Mouse (Mus musculus) C2C12 (cell line): Measurements from ENCODE around the gene Zbtb18.

Experiments used
- CEBPB ChIP-seq: IDR thresholded peaks from one replicate; pipeline ENCODE4 v1.6.1; 2011; ENCODE audit warnings: low read depth, mild to moderate bottlenecking, control low read depth, moderate library complexity
- CTCF ChIP-seq: IDR thresholded peaks from one replicate; pipeline ENCODE4 v1.5.1; 2011; ENCODE audit not compliant: control insufficient read depth, insufficient read depth, insufficient read length
- FOSL1 ChIP-seq: IDR thresholded peaks from one replicate; pipeline ENCODE4 v1.8.0; 2011; ENCODE audit warnings: mild to moderate bottlenecking, low read length; ENCODE audit not compliant: poor library complexity, insufficient read depth, severe bottlenecking
- MAX ChIP-seq: IDR thresholded peaks from one replicate; pipeline ENCODE4 v1.6.1; 2011; ENCODE audit warnings: mild to moderate bottlenecking, control low read depth
- MYOD1 ChIP-seq: IDR thresholded peaks from one replicate; pipeline ENCODE4 v1.6.1; 2011; ENCODE audit warnings: low read depth; ENCODE audit not compliant: control insufficient read depth, insufficient read length
- MYOG ChIP-seq: IDR thresholded peaks from one replicate; pipeline ENCODE4 v1.6.1; 2011; ENCODE audit not compliant: control insufficient read depth, insufficient read length; ENCODE audit errors: extremely low read depth
- USF1 ChIP-seq: IDR thresholded peaks from one replicate; pipeline ENCODE4 v1.6.1; 2011; ENCODE audit warnings: low read depth, mild to moderate bottlenecking, control low read depth, moderate library complexity

GRCm38 (mm10) chr1:177429067-177429466 is 13.1 kb upstream of the Zbtb18 start:
- TF ChIP-seq CTCF (no peak), FOSL1 (no peak), USF1 (no peak), CEBPB (no peak), MYOD1 (no peak), MAX (no peak), MYOG (no peak)
